Mouse (Mus musculus) embryonic facial prominence, embryonic 12.5 days (tissue): ENCODE measurements at regions not wholly inside any gene's neighbourhood (a gene's known extent, or its start where the extent isn't known, plus 50 kb on each side); places are given as distances from the start of the nearest gene placed in this dataset.
"Not testable (repeated sequence)": the region's sequence is repeated elsewhere in the genome, so short reads cannot be mapped to it uniquely, and the experiment has no call there.

Experiments used
- ATAC-seq: fragments of 200-750 bp; cut with Nextera tagmentation; 2 replicates; pipeline ENCODE4 v1.8.0; 2017; ENCODE audit not compliant: insufficient number of reproducible peaks, insufficient read depth, low FRiP score, low TSS enrichment
- H3K27ac ChIP-seq: fragments of 300-500 bp; sonication (generic); 2 replicates; pipeline ENCODE4 v1.5.1; 2016; ENCODE audit warnings: mild to moderate bottlenecking
- H3K27me3 ChIP-seq: fragments of 300-500 bp; sonication (generic); 2 replicates; pipeline ENCODE4 v1.6.1; 2016; ENCODE audit warnings: mild to moderate bottlenecking, moderate library complexity
- H3K36me3 ChIP-seq: fragments of 300-500 bp; sonication (generic); 2 replicates; pipeline ENCODE4 v1.6.1; 2016; ENCODE audit warnings: mild to moderate bottlenecking
- H3K4me1 ChIP-seq: fragments of 300-500 bp; sonication (generic); 2 replicates; pipeline ENCODE4 v1.6.1; 2016
- H3K4me2 ChIP-seq: fragments of 300-500 bp; sonication (generic); replicated peaks from 2 replicates; pipeline ENCODE4 v1.6.1; 2016; ENCODE audit warnings: mild to moderate bottlenecking, moderate library complexity
- H3K4me3 ChIP-seq: fragments of 300-500 bp; sonication (generic); 2 replicates; pipeline ENCODE4 v1.5.1; 2016; ENCODE audit warnings: mild to moderate bottlenecking
- H3K9ac ChIP-seq: fragments of 300-500 bp; sonication (generic); 2 replicates; pipeline ENCODE4 v1.6.1; 2016; ENCODE audit warnings: mild to moderate bottlenecking, moderate library complexity
- H3K9me3 ChIP-seq: fragments of 300-500 bp; sonication (generic); 2 replicates; pipeline ENCODE4 v1.6.1; 2016; ENCODE audit warnings: mild to moderate bottlenecking, moderate library complexity
- WGBS: fragments of 180-500 bp; shearing (Covaris S2); methylation state at CpG from one replicate; pipeline ENCODE4 v1.1.7; 2016; 5-methylcytosine and 5-hydroxymethylcytosine counted together

GRCm38 (mm10) chr2:128288138-128288551 lies 162.3 kb downstream of the Bcl2l11 start:
- ATAC-seq: no peak
- Histone ChIP-seq H3K27me3 (no peaks in the 10 kb centered on the region), H3K4me1 (peaks cover 17% of the 10 kb centered on the region; the same call in 1 of the 2 replicates), H3K9me3 (peaks cover 6% of the 10 kb centered on the region; the same call in 1 of the 2 replicates), H3K9ac (no peak overlapping the region), H3K4me3 (no peak overlapping the region), H3K4me2 (no peak overlapping the region), H3K27ac (no peak overlapping the region), H3K36me3 (no peaks in the 10 kb centered on the region)
- WGBS: 35% methylated on average over 12 of the region's 12 CpGs

- no peaks in the 10 kb centered on the region for H3K36me3 ChIP-seq
- ATAC-seq: no peak
- WGBS: 88% methylated on average over 3 of the region's 3 CpGs
These were observed 164.8 kb downstream of the Bcl2l11 start for GRCm38 (mm10) chr2:128290609-128291008.

GRCm38 (mm10) chr2:128294610-128295009 lies 168.8 kb downstream of the Bcl2l11 start:
- Histone ChIP-seq H3K27ac (no peak overlapping the region), H3K36me3 (no peaks in the 10 kb centered on the region), H3K4me1 (0 out of 2 replicates have a peak, but pooled peaks cover 8% of the 10 kb centered on the region), H3K9ac (no peak overlapping the region), H3K4me2 (no peak overlapping the region), H3K27me3 (no peaks in the 10 kb centered on the region), H3K4me3 (no peak overlapping the region), H3K9me3 (peaks cover 6% of the 10 kb centered on the region; the same call in 1 of the 2 replicates)
- ATAC-seq: no peak
- 72% methylated on average over 3 of the region's 3 CpGs for WGBS

More at GRCm38 (mm10) chr2:128290609-128291008, 164.8 kb downstream of the Bcl2l11 start:
- no peak overlapping the region for H3K4me3 ChIP-seq
- no peak overlapping the region for H3K4me2 ChIP-seq
- no peak overlapping the region for H3K9ac ChIP-seq
- H3K27ac ChIP-seq: no peak overlapping the region
- peaks cover 6% of the 10 kb centered on the region; the same call in 1 of the 2 replicates for H3K9me3 ChIP-seq
- peaks cover 10% of the 10 kb centered on the region; the same call in 1 of the 2 replicates for H3K4me1 ChIP-seq
- no peaks in the 10 kb centered on the region for H3K27me3 ChIP-seq

- Histone ChIP-seq H3K36me3 (no peaks in the 10 kb centered on the region), H3K4me1 (0 out of 2 replicates have a peak, but pooled peaks cover 8% of the 10 kb centered on the region), H3K27me3 (no peaks in the 10 kb centered on the region), H3K9me3 (peaks cover 6% of the 10 kb centered on the region; the same call in 1 of the 2 replicates), H3K4me3 (no peak overlapping the region), H3K27ac (no peak overlapping the region), H3K4me2 (no peak overlapping the region), H3K9ac (no peak overlapping the region)
- WGBS: 83% methylated on average over 11 of the region's 11 CpGs
- ATAC-seq: no peak
These were observed 169.2 kb downstream of the Bcl2l11 start for GRCm38 (mm10) chr2:128295018-128295424.

- H3K27me3 ChIP-seq: no peaks in the 10 kb centered on the region
- no peak overlapping the region for H3K4me3 ChIP-seq
- 64% methylated on average over 3 of the region's 3 CpGs for WGBS
- 0 out of 2 replicates have a peak, but pooled peaks cover 8% of the 10 kb centered on the region for H3K4me1 ChIP-seq
- no peak overlapping the region for H3K4me2 ChIP-seq
- peaks cover 6% of the 10 kb centered on the region; the same call in 1 of the 2 replicates for H3K9me3 ChIP-seq
- no peak overlapping the region for H3K9ac ChIP-seq
- no peaks in the 10 kb centered on the region for H3K36me3 ChIP-seq
- no peak overlapping the region for H3K27ac ChIP-seq
- no peak for ATAC-seq
These were observed 169.9 kb downstream of the Bcl2l11 start for GRCm38 (mm10) chr2:128295726-128296234.

- not testable (repeated sequence) for H3K4me3 ChIP-seq, H3K27me3 ChIP-seq, H3K9me3 ChIP-seq, H3K36me3 ChIP-seq, H3K9ac ChIP-seq, ATAC-seq, H3K27ac ChIP-seq, H3K4me1 ChIP-seq, H3K4me2 ChIP-seq
- 73% methylated on average over 5 of the region's 5 CpGs for WGBS
These were observed 170.6 kb downstream of the Bcl2l11 start for GRCm38 (mm10) chr2:128296423-128296822.

GRCm38 (mm10) chr2:128296897-128297296 lies 171.1 kb downstream of the Bcl2l11 start:
- H3K27me3 ChIP-seq: no peaks in the 10 kb centered on the region
- H3K36me3 ChIP-seq: no peaks in the 10 kb centered on the region
- no peak overlapping the region for H3K4me3 ChIP-seq
- peaks cover 11% of the 10 kb centered on the region; the same call in 1 of the 2 replicates for H3K4me1 ChIP-seq
- no peak overlapping the region for H3K4me2 ChIP-seq
- ATAC-seq: no peak
- no peaks in the 10 kb centered on the region for H3K9me3 ChIP-seq
- H3K9ac ChIP-seq: no peak overlapping the region
- no peak overlapping the region for H3K27ac ChIP-seq
- WGBS: 34% methylated on average over 5 of the region's 5 CpGs

GRCm38 (mm10) chr2:128297821-128298220 lies 172.0 kb downstream of the Bcl2l11 start:
- H3K4me2 ChIP-seq: no peak overlapping the region
- H3K4me1 ChIP-seq: peaks cover 11% of the 10 kb centered on the region; the same call in 1 of the 2 replicates
- no peak for ATAC-seq
- H3K9ac ChIP-seq: no peak overlapping the region
- no peak overlapping the region for H3K4me3 ChIP-seq
- H3K36me3 ChIP-seq: no peaks in the 10 kb centered on the region
- no peaks in the 10 kb centered on the region for H3K27me3 ChIP-seq
- 28% methylated on average over 5 of the region's 5 CpGs for WGBS
- no peak overlapping the region for H3K27ac ChIP-seq
- H3K9me3 ChIP-seq: no peaks in the 10 kb centered on the region

GRCm38 (mm10) chr2:128298996-128299395 lies 173.2 kb downstream of the Bcl2l11 start:
- Histone ChIP-seq H3K36me3 (no peaks in the 10 kb centered on the region), H3K4me2 (no peak overlapping the region), H3K4me3 (no peak overlapping the region), H3K27me3 (no peaks in the 10 kb centered on the region), H3K9me3 (no peaks in the 10 kb centered on the region), H3K4me1 (peaks cover 12% of the 10 kb centered on the region), H3K9ac (no peak overlapping the region), H3K27ac (no peak overlapping the region)
- no peak for ATAC-seq
- 86% methylated on average over 8 of the region's 8 CpGs for WGBS

GRCm38 (mm10) chr2:128301709-128302108 lies 175.9 kb downstream of the Bcl2l11 start:
- Histone ChIP-seq H3K9me3 (no peaks in the 10 kb centered on the region), H3K36me3 (no peaks in the 10 kb centered on the region), H3K4me1 (peaks cover 14% of the 10 kb centered on the region), H3K9ac (no peak overlapping the region), H3K4me2 (no peak overlapping the region), H3K27ac (no peak overlapping the region), H3K27me3 (no peaks in the 10 kb centered on the region), H3K4me3 (no peak overlapping the region)
- 12% methylated on average over 8 of the region's 8 CpGs for WGBS
- no peak for ATAC-seq

GRCm38 (mm10) chr2:128304063-128304712 lies 178.3 kb downstream of the Bcl2l11 start:
- Histone ChIP-seq H3K36me3 (no peaks in the 10 kb centered on the region), H3K27ac (no peak overlapping the region), H3K4me2 (0 out of 2 replicates have a peak overlapping the region, but pooled peaks have one; percentile 3), H3K9ac (no peak overlapping the region), H3K9me3 (no peaks in the 10 kb centered on the region), H3K4me3 (no peak overlapping the region), H3K27me3 (no peaks in the 10 kb centered on the region), H3K4me1 (peaks cover 9% of the 10 kb centered on the region)
- WGBS: 17% methylated on average over 12 of the region's 12 CpGs
- ATAC-seq: no peak

GRCm38 (mm10) chr2:128306693-128307092 lies 180.9 kb downstream of the Bcl2l11 start:
- Histone ChIP-seq H3K4me3 (no peak overlapping the region), H3K27me3 (no peaks in the 10 kb centered on the region), H3K36me3 (no peaks in the 10 kb centered on the region), H3K4me1 (peaks cover 5% of the 10 kb centered on the region), H3K9me3 (no peaks in the 10 kb centered on the region), H3K27ac (no peak overlapping the region), H3K4me2 (no peak overlapping the region), H3K9ac (no peak overlapping the region)
- no peak for ATAC-seq
- 51% methylated on average over 6 of the region's 6 CpGs for WGBS
